Mouse (Mus musculus): ENCODE results near the gene Tom1l2.

GRCm38 (mm10) chr11:60178005-60178404 is 174.7 kb downstream of the Tom1l2 start:
- TF ChIP-seq CTCF (IDR thresholded peaks at IDR 0.05; ENCODE audit: low read depth): no peak
- TF ChIP-seq EP300 (IDR thresholded peaks at IDR 0.05; ENCODE audit: low read depth): no peak
